Mouse (Mus musculus): Measurements from ENCODE around the gene Trim31. TPM values are rescaled to one million over a fixed set of nuclear protein-coding genes. Genes with fewer than 3 reads are reported as not detected.
"Not testable (repeated sequence)": the region's sequence is repeated elsewhere in the genome, so short reads cannot be mapped to it uniquely, and the experiment has no call there.

Trim31 gene
- polyA plus RNA-seq, 1 experiment from 2014 or later = not detected

DNA sequence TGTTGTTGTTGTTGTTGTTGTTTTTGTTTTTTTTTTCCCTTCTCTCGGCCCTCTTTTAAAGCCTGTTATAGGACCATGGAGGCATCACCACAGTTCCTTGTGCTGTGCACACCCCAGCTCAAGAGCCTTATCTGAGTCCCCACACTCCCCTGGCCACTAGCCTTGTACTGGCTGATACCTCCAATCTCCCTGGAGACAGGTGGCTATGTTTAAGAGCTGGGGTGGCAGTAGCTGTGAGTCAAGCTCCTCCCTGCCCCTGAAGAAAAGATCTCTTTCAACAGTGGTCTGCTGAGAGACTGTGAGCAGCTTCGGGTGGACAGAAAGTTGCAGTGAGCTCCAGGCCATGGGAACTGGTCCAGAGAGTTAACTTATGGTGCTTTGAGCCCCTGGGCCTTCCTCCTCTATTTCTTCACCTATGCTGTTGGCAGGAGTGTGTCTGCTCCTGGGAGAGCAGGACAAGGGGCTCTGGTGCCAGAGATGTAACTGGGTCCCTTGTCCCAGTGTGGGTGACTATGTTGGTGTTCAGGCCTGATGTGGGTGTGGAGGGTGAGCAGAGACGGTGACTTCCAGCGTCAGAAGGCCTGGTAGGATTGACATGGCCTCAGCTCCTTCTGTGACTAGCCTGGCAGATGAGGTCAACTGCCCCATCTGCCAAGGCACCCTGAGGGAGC, 28.5 kb upstream of the Trim31 start, which contains the start of gene Trim10:
Gene Trim10, plus strand, starts transcription at position 291 of the 671 bp plus-strand sequence.
- Histone ChIP-seq H3K4me3 (replicated peaks) (peak within 1 kb of the TSS; percentile 72), H3K9me3 (replicated peaks) (no peaks in the 10 kb centered on the region), H3K27me3 (peaks cover 33% of the 10 kb centered on the region), H3K36me3 (replicated peaks) (peaks cover 33% of the 10 kb centered on the region), H3K27ac (replicated peaks) (peak within 1 kb of the TSS; percentile 99), H3K9ac (peak within 1 kb of the TSS; percentile 88), H3K4me1 (replicated peaks) (peaks cover 63% of the 10 kb centered on the region), H3K4me2 (peak within 1 kb of the TSS; percentile 70)
- WGBS (ENCODE audit: insufficient replicate concordance) = 16% methylated on average over 4 of the region's 4 CpGs
- peak; percentile 99 for ATAC-seq (ENCODE audit: insufficient read depth)

DNA sequence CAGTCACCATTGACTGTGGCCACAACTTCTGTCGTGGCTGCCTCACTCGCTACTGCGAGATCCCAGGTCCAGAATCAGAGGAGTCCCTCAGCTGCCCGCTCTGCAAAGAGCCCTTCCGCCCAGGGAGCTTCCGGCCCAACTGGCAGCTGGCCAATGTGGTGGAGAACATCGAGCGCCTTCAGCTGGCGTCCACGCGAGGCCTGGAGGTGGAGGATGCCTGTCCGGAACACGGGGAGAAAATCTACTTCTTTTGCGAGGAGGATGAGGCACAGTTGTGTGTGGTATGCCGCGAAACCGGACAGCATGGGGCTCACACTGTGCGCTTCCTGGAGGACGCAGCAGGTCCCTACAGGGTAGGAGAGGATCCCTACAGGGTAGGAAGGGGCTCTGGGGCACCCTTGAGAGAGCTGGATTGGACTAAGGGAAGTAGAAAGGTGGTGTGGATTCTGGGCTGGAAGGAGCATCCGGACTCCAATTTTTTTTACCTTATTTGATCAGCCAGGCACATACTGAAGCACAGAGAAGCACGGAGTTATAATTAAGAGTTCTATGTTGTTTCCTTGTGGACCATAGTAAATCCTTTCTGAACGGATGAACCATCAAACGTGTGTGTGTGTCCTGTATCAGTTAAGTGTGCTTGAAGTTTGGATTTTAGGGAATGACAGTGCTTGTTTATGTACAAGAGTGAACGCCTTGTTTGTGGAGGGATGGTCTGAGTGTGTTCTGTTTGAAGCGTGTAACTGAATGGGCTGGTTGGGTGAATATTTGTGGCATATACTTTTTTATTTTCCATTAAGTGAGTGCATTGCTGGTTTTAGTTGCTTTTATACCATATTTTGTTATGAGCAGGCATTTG, 27.7 kb upstream of the Trim31 start:
- peak; percentile 27 for ATAC-seq (ENCODE audit: insufficient read depth)
- H3K36me3 ChIP-seq (replicated peaks) = peaks cover 41% of the 10 kb centered on the region
- peak overlapping the region; percentile 99 for H3K27ac ChIP-seq (replicated peaks)
- peaks cover 25% of the 10 kb centered on the region for H3K27me3 ChIP-seq
- H3K4me1 ChIP-seq (replicated peaks) = peaks cover 64% of the 10 kb centered on the region
- no peaks in the 10 kb centered on the region for H3K9me3 ChIP-seq (replicated peaks)
- WGBS (ENCODE audit: insufficient replicate concordance) = 39% methylated on average over 25 of the region's 25 CpGs
- peak overlapping the region; percentile 70 for H3K4me2 ChIP-seq
- H3K4me3 ChIP-seq (replicated peaks) = peak overlapping the region; percentile 72
- peak overlapping the region; percentile 88 for H3K9ac ChIP-seq

DNA sequence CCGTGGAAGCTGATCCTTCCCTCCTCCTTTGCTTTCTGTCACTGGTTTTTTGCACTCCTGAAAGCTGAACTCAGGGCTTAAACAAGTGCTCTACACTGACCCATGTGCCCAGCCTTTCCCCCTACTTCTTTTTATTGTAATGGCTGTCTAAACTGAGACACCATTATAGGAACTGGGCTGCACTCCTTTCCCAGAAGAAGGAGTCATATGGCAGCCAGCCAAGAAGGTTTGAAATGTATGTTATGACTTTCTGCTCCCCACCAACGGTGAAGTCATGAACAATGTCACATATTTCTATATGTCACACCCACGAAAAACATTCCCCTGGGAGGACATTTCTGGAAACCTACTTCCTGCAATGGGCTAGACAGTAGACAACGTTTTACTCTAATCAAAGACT, 23.3 kb upstream of the Trim31 start:
- peak overlapping the region; percentile 23 for H3K4me3 ChIP-seq (replicated peaks)

DNA sequence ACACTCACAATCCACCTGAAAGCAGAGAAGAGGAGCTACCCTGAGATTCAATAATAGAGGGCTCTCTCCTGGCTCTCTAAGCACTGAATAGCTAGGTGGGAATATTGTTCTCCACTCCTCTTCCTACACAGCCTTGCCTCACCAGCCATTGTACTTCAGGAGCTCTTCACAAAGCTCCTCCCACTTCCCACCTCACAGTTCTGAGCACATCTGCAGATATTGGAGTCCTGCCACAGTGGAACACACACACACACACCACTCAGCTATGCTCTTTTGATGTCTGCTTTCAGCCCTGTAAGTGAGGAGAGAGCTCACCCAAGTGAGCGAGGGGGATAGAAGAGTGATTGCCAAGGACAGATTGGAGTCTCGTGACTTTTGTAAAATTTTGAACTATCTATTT, 14.6 kb upstream of the Trim31 start:
- Histone ChIP-seq H3K36me3 (replicated peaks) (peaks cover 6% of the 10 kb centered on the region), H3K9me3 (replicated peaks) (no peaks in the 10 kb centered on the region), H3K4me2 (no peak overlapping the region), H3K4me1 (replicated peaks) (no peaks in the 10 kb centered on the region), H3K27ac (replicated peaks) (no peak overlapping the region), H3K4me3 (replicated peaks) (no peak overlapping the region), H3K9ac (no peak overlapping the region), H3K27me3 (peaks cover 20% of the 10 kb centered on the region)
- ATAC-seq (ENCODE audit: insufficient read depth) = no peak
- 59% methylated on average over 2 of the region's 2 CpGs for WGBS (ENCODE audit: insufficient replicate concordance)

More for the DNA sequence above, 23.3 kb upstream of the Trim31 start:
- 61% methylated on average over 4 of the region's 4 CpGs for WGBS (ENCODE audit: insufficient replicate concordance)
- H3K4me2 ChIP-seq = peak overlapping the region; percentile 42
- no peak for ATAC-seq (ENCODE audit: insufficient read depth)
- 0 out of 2 replicates have a peak, but pooled peaks cover 3% of the 10 kb centered on the region for H3K27me3 ChIP-seq
- peak overlapping the region; percentile 10; the same call in 1 of the 2 replicates for H3K27ac ChIP-seq (replicated peaks)
- no peaks in the 10 kb centered on the region for H3K9me3 ChIP-seq (replicated peaks)
- H3K9ac ChIP-seq = no peak overlapping the region
- peaks cover 78% of the 10 kb centered on the region for H3K36me3 ChIP-seq (replicated peaks)
- peaks cover 43% of the 10 kb centered on the region for H3K4me1 ChIP-seq (replicated peaks)

DNA sequence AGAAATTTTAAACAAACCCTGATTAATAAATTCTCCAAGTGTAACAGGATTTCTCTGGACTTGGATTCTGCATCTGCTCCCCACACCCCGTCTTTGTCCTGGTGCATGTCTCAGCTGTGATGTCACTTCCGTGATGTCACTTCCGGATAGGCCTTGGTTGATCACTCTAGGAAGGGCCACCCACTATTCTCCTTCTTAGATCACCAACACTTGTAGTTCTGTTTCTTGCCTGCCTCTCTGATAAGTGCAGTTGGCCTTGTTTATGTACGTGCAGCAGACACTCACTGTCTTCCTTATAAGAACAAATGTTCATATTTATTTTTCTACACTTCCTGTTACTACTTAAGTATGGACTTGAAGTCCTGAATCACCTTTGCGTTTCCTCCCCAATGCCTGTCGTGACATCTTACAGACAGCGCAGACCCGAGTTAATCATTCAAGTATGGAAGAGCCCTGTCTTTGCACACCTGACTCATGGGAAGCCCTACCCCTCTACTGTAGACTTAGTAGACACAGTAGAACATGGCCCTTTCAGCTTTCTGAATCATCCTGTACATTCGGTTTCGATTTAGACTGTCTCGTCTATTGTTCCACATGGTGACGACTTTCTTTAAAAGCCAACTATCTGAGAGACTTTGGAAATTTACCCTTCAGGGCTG, 12.7 kb upstream of the Trim31 start:
- WGBS (ENCODE audit: insufficient replicate concordance) = 76% methylated on average over 12 of the region's 12 CpGs
- no peak for ATAC-seq (ENCODE audit: insufficient read depth)
- no peaks in the 10 kb centered on the region for H3K4me1 ChIP-seq (replicated peaks)
- H3K27ac ChIP-seq (replicated peaks) = no peak overlapping the region
- H3K4me3 ChIP-seq (replicated peaks) = no peak overlapping the region
- peaks cover 35% of the 10 kb centered on the region for H3K27me3 ChIP-seq
- H3K9ac ChIP-seq = no peak overlapping the region
- no peaks in the 10 kb centered on the region for H3K9me3 ChIP-seq (replicated peaks)
- H3K4me2 ChIP-seq = no peak overlapping the region
- H3K36me3 ChIP-seq (replicated peaks) = no peaks in the 10 kb centered on the region

DNA sequence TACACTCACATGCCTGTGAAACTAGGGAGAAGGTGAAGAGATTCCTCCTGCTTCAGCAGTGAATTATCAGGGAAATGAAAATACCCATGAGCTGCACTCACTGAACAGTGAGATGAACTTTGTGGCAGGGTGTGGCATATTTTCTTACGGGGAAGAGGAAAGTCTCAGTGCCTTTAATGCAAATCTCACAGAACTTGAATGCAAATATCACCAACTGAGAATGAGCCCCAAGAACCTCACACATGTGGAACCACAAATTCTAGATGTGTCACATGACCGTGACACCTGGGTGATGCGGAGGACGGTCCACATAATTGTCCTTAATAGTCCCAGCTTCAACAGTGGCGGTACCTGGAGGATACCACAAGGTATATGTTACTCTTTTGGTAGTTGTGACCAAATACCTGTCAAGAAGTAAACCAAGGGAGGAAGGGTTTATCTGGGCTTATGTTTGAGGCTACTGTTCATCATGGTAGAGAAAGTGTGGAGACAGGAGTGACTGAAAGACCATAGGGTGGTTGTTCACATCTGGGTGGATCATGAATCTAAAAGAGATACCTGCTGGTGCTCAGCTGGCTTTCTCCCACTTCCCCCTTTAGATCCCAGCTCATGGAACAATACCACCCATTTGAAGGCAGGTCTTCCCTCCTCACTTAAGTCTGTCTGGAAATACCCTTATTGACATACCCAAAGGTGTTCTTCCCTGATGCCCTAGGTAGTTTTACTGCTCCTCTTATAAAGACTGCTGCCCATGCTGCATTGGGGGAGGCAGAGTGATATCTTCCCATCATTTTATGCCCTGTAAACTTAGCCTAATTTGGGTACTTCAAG, 7.6 kb upstream of the Trim31 start, which contains the start of gene Trim40:
Gene Trim40, minus strand, starts transcription at position 51 of the 831 bp plus-strand sequence.
- Histone ChIP-seq H3K27me3 (peaks cover 57% of the 10 kb centered on the region), H3K4me3 (replicated peaks) (no peak within 1 kb of the TSS), H3K4me2 (no peak within 1 kb of the TSS), H3K36me3 (replicated peaks) (no peaks in the 10 kb centered on the region), H3K4me1 (replicated peaks) (peaks cover 5% of the 10 kb centered on the region; the same call in 1 of the 2 replicates), H3K9ac (no peak within 1 kb of the TSS), H3K9me3 (replicated peaks) (no peaks in the 10 kb centered on the region), H3K27ac (replicated peaks) (no peak within 1 kb of the TSS)
- WGBS (ENCODE audit: insufficient replicate concordance) = 66% methylated on average over 5 of the region's 5 CpGs
- no peak for ATAC-seq (ENCODE audit: insufficient read depth)

DNA sequence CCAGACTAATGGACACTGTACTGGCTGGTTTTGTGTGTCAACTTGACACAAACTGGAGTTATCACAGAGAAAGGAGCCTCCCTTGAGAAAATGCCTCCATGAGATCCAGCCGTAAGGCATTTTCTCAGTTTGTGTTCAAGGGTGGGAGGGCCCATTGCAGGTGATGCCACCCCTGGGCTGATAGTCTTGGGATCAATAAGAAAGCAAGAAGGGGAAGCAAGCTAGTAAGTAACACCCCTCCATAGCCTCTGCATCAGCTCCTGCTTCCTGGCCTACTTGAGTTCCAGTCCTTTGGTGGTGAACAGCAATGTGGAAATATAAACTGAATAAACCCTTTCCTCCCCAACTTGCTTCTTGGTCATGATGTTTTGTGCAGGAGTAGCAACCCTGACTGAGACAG, 6.4 kb upstream of the Trim31 start:
- not testable (repeated sequence) for H3K36me3 ChIP-seq (replicated peaks); ATAC-seq (ENCODE audit: insufficient read depth); H3K4me2 ChIP-seq; H3K9ac ChIP-seq; H3K4me1 ChIP-seq (replicated peaks); H3K4me3 ChIP-seq (replicated peaks); H3K27ac ChIP-seq (replicated peaks); H3K9me3 ChIP-seq (replicated peaks)
- H3K27me3 ChIP-seq = peaks cover 57% of the 10 kb centered on the region
- 74% methylated on average over 1 of the region's 1 CpGs for WGBS (ENCODE audit: insufficient replicate concordance)

DNA sequence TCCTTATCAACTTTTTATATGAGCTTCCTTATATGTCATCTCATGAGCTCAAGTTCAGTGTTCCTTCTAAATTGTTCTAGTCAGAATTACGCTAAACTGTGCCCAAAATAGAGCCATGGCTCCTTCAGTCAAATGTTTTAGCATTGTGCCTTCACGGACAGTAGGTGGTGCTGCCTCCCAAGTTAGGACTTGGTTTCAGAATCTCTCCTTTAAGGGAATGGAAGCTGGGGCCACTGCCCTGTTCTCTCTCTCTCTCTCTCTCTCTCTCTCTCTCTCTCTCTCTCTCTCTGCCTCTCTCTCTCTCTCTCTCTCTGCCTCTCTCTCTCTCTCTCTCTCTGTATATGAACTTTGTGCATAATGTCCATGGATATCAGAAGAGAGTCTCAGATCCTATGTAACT, 5.6 kb upstream of the Trim31 start:
- peaks cover 5% of the 10 kb centered on the region; the same call in 1 of the 2 replicates for H3K4me1 ChIP-seq (replicated peaks)
- no peak overlapping the region for H3K9ac ChIP-seq
- no peak for ATAC-seq (ENCODE audit: insufficient read depth)
- H3K9me3 ChIP-seq (replicated peaks) = no peaks in the 10 kb centered on the region
- H3K27ac ChIP-seq (replicated peaks) = no peak overlapping the region
- peaks cover 61% of the 10 kb centered on the region for H3K27me3 ChIP-seq
- 4% methylated on average over 2 of the region's 2 CpGs for WGBS (ENCODE audit: insufficient replicate concordance)
- no peaks in the 10 kb centered on the region for H3K36me3 ChIP-seq (replicated peaks)
- H3K4me3 ChIP-seq (replicated peaks) = no peak overlapping the region
- no peak overlapping the region for H3K4me2 ChIP-seq

DNA sequence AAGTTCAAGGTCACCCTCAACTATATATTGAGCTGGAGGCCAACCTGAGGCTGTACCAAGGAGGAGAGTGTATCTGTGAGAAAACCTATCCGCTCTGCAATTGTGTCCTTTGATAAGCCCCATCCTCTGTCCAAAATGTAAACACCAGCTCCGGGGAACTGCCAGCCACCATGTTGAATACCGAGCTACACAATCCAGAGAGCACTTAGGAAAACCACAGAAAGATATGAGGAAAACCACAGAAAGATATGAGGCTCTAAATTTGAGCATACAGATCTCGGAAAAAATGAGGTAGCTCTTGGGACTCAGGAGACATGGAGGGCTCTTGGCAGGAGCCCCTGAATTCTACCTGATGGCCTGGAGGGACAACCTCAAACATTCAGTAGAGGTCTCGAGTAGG, 4.5 kb upstream of the Trim31 start:
- ATAC-seq (ENCODE audit: insufficient read depth) = no peak
- no peak overlapping the region for H3K9ac ChIP-seq
- H3K27me3 ChIP-seq = peaks cover 60% of the 10 kb centered on the region
- H3K4me1 ChIP-seq (replicated peaks) = peaks cover 5% of the 10 kb centered on the region; the same call in 1 of the 2 replicates
- H3K4me3 ChIP-seq (replicated peaks) = no peak overlapping the region
- H3K9me3 ChIP-seq (replicated peaks) = no peaks in the 10 kb centered on the region
- WGBS (ENCODE audit: insufficient replicate concordance) = 13% methylated on average over 5 of the region's 5 CpGs
- no peak overlapping the region for H3K4me2 ChIP-seq
- H3K27ac ChIP-seq (replicated peaks) = no peak overlapping the region
- H3K36me3 ChIP-seq (replicated peaks) = no peaks in the 10 kb centered on the region

DNA sequence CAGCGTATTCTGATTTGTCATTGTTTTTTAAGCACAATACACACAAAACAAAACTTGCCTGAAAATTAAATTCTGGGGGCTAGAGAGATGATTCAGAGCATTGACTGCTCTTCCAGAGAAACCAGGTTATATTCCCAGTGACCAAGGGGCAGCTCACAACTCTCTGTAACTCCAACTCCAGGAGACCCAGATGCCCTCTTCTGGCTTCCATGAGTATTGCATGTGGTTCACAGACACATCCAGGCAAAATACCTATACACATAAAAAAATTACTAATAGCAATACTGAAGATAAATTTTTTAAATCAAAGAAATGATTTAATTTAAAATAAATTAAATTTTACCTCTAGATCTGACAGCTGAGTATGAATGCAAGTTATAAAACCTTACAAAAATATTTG, 1.3 kb upstream of the Trim31 start:
- H3K9ac ChIP-seq = no peak overlapping the region
- H3K36me3 ChIP-seq (replicated peaks) = no peaks in the 10 kb centered on the region
- no peak overlapping the region for H3K4me3 ChIP-seq (replicated peaks)
- WGBS (ENCODE audit: insufficient replicate concordance) = 77% methylated on average over 1 of the region's 1 CpGs
- H3K4me2 ChIP-seq = no peak overlapping the region
- H3K9me3 ChIP-seq (replicated peaks) = no peaks in the 10 kb centered on the region
- H3K4me1 ChIP-seq (replicated peaks) = peaks cover 5% of the 10 kb centered on the region; the same call in 1 of the 2 replicates
- ATAC-seq (ENCODE audit: insufficient read depth) = no peak
- H3K27me3 ChIP-seq = peaks cover 40% of the 10 kb centered on the region
- no peak overlapping the region for H3K27ac ChIP-seq (replicated peaks)
